Mouse (Mus musculus) ovary, adult 18-20 months (tissue): Measurements from ENCODE around the gene Ighmbp2.
A peak's percentile ranks its signal among the peaks of the same experiment; 100 is the strongest.
"Not testable (repeated sequence)": the region's sequence is repeated elsewhere in the genome, so short reads cannot be mapped to it uniquely, and the experiment has no call there.

Experiments used
- DNase-seq: peaks from one replicate; pipeline ENCODE4 v3.0.0; 2022; ENCODE audit warnings: low spot score, mixed read lengths

Ighmbp2 gene

DNA sequence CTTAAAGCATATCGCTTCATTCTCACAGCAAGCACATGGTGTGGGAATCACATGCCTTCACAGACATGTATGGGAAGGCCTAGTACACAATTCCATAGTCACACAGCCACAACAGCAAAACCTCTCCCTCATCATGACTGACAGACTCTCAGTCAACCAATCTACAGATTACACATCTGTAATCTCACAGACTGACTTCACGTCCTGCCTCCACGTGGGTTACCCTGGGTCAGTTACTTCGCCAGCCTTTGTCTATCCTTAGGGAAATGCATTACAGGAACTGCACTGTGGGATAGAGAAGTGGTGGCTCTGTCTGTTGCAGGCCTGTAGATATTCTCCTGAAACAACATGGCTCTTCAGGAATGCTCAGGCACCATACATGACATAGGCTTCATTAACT lies 931 bp downstream of the Ighmbp2 start:
- DNase-seq: no peak

DNA sequence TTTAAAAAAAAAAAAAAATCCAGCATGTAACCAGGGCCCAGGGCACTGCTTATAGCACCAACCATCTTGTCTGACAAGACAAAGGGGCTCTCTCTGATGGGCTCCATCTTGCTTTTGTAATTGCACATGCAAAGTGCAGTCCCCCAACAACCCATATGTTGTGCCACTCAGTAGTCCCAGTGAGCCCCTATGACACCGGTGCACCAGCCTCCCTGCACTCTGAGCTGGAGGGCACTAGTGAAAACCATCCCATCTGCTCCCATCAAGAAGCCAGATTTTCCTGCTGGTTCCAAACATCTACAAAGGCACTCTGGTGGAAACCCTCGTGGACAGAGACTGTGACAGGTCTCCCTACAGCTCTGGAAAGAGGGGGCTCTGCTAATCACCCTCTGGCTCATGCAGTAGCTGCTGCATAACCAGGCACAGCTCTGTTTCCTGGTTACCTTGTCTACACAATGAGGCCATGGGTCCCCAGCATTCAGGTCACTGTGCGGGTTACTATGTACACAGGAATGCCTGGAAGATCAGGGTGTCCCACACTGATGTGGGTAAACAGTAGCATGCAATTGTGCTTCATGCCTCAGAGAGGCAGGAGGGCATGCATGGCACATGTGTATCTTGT lies 7.0 kb downstream of the Ighmbp2 start:
- DNase-seq: no peak

DNA sequence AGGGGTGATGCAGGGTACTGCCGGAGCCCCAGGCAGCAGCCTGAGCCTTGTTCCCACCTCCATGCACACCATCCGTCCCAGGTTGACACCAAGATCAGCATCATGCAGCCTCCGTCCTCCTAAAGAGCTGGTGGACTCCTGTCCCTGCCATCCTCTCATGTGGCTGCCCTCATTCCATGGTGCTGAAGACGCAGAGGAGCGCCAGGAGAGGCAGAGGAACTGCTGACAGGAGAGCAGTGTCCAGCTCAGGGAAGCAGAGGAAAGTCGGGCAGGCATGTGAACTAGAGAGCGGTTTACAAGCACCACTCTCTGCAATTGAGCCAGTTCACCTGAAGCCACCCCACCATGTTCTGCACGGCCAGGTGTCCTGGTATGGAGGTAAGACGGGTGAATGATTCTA lies 9.5 kb downstream of the Ighmbp2 start:
- no peak for DNase-seq

DNA sequence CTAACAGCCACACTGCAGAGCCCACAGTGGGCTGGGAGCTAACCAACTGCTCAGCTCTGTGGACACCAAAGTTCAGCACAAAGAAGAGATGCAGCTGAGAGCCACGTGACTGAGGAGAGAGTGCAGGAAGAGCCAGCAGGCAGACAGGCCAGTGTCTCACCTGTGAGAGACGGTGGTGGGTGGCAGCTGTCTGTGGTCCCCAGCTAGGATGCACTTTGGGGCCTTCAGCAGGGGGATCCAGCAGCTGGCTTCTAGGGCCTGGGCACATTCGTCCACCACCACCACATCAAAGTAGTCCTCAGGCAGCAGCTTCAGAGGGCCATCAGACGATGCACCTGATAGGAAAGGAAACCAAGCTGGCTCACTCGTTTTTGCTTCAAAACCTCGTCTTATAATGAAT lies 11.5 kb downstream of the Ighmbp2 start:
- DNase-seq: no peak

DNA sequence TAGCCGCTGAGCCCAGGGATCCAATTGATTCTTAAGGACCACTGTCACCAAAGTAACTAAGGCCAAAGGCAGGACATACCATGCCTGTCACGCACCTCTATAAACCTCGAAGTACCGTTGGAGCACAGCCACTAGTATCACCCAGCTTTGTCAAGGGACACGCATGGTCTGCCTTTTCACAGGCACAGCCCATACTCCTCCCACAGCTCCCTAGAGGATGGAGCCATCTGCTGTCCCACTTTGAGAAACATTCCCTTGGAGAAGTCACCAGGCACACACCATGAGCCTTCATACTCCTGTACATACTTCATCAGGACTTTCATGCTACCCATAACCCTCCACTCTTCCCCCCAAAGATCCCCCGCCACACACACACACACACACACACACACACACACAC lies 13.0 kb downstream of the Ighmbp2 start:
- DNase-seq: no peak

DNA sequence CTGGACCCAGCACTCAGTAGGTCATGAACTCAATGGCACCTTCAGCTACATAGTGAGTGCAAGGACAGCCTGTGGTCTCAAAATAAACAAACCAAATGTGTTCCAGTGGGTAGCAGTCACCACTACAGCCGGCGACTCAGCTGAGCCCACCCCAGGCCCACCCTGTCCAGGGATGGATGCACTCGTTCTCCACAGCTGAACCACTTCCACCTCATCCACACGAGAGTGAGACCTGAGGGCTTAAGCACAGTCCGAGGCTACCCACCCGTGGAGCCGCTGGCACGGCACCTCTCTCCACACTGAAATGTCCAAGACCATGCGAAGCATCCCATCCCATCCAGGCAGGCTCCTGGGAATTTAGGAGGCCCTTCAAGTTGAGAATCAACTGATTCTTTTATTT lies 13.5 kb downstream of the Ighmbp2 start:
- DNase-seq: no peak

DNA sequence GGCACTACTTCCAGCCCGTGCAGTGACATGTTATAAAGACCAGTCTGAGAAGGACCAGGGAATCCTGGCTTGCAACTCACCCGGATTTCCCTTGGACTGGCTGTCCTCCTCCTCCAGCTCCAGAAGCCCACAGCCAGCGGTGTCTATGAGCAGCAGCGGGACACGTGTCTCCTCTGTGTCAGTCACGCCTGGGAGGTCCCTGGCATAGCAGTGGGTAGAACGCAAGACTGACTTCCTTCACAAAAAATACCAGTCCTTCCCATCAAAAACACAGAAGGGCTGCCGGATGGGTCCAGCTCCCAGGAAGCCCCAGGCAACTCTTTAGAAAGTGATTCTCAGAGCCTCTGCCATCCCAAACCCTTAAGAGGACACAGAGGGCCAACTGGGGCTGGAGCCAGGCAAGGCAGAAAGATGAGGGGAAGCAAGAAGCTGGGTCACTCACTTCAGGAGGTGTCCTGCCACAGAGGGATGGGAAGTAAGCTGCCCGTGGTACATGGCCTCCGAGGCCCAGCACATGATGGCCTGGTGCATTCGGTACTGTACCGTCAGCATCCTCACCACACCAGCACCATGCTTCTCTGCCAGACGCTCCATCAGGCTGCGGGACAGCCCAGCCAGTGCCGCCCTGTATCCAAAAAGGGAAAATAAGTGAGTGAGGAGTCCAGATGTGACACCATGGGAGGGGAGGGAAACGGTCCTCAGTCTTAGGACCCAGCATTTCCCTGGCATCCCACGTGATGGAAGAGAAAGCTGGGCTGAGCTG lies 14.4 kb downstream of the Ighmbp2 start:
- no peak for DNase-seq

DNA sequence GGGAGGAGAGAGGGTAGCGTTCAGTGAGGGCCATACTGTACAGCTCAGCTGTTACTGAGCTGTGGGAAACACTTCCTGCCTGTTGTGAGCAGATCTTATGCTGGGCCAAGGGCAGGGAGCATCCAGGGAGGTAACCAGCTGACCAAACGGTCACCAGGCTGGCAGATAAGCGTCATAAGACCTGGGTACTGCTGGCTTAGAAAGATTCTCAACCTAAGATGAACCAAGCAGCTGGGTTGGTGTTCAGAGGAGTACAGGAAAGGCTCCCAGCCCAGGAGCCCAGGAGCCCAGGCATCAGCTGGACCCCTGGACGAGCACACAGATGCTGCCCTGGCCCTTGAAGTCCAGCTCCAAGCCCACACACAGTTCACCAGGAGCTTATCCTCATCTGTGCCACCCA lies 15.5 kb downstream of the Ighmbp2 start:
- no peak for DNase-seq

DNA sequence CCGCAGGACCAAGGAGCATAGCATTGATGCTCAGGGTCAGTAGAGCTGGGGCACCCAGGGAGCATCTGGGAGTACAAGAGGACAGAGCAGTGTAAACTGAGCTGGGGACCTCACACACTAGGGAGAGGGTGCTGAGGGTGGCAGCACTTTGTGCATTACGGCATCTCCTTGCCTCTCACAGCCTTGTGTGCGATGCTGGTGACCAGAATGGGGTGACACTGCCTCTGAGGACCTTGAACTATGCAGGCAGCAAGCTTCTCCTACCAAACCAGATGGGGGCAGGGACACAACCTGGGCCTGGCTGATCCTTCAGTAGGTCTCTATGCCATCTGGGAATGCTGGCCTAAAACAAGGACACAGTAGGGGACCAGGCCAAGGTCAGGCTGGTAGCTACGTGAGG lies 16.1 kb downstream of the Ighmbp2 start:
- DNase-seq: no peak

DNA sequence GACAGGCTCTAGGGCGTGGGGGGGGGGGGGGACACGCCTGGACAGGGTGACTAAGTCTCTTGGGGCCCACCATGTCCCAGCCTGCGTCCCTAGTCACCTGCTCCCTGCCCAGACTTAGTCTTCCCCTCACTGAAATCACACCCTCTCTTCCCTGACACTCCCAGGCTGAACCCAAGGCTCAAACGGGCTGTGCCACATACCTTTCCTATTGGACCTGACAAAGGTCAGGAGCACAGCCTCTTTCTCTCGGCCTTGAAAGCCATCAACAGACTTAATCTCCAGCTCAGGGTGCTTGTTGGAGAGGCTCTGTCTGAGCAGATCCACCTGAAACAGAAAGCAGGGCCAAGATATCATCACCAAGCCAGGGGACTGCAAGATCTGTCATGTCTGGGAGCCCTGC lies 16.7 kb downstream of the Ighmbp2 start:
- DNase-seq: no peak

DNA sequence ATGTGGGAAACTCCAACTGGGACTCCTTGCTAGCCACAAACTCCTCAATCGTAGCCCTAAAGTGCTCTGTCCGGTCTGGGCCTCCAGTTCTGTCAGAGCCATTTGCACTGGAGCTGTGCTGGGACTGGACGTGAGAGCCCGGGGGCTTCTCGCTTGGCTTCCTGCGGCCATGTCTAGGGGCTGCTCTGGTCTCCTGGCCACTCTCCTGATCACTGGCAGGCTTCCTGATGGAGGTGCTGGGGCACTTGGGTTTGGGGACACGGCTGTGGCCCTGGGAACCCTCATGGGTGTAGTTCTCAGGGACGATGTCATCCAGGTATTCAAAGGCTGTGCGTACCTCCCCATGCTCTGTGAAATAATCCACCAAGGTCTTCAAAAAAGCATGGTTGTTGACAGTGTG lies 17.6 kb downstream of the Ighmbp2 start:
- DNase-seq: no peak

DNA sequence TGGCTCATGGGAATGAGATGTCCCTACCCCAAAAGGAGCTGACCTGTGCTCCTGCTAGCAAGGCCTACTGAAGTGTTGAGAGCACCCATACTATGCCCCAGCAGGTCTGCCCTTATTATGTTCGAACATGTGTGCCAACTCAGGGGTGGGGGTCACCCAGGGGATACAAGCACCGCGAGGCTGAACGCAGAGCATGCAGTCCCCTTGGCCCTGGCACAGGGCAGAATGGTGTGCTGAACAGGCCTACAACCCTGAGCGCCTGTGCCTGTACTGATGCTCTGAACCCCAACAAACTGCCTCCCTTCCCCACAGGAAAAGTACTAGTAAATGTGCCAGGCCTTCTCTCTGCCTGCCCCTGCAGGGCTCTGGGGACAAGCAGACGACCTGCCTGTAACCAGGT lies 18.5 kb downstream of the Ighmbp2 start:
- peak; percentile 0 for DNase-seq

DNA sequence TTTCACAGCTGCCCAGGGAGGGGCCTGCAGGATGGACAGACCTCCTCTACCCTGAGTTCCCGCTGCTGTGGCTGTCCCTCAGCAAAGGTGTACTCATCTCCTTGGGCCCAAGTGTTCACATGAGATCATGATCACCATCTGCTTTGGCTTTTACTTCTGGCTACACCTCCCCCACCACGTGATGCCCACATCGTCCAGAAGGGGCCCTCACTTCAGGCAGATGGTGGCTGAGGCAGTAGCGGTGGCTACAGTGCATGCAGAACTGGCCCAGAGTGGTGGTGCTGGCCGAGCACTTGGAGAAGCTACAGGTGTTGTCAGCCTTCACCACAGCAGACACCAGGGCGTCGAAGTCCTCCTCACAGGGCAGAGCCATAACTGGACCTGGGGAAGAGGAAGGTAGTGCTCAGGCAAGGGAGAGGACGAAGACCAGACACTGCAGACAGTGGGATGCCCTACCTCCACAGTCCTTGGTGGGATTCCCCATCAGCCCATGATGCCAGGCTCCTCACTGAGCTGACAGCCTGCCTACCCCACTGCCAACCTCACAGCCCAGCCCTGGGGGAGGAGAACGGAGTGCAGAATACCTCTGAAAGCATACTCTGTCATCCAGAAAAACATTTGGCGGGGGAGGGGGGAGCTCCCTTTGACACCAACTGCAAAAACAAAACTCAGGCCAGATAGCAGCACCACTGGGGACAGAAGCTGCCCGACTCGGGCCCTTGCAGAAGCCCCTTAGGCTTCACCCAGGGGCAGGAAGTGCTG lies 20.9 kb downstream of the Ighmbp2 start:
- DNase-seq: peak; percentile 0

DNA sequence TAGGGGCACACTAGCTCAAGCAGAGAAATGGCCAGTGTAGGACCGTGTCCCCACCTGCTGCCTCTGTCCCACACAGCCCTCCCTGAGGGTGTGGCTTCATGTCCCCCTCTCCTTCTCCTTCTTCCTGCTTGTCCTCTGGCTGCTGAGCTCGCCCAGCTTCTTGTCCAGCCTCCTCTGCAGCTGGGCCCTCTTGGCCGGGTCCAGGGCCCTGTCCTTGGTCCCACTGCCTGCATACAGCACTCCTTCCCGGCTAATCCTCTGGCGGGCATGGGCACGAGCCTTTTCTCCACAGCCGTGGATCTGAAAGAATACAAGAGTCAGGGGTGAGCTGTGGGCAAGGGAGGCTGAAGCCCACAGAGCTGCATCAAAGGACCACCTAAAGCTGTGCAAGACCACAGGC lies 21.5 kb downstream of the Ighmbp2 start:
- DNase-seq: peak; percentile 0

DNA sequence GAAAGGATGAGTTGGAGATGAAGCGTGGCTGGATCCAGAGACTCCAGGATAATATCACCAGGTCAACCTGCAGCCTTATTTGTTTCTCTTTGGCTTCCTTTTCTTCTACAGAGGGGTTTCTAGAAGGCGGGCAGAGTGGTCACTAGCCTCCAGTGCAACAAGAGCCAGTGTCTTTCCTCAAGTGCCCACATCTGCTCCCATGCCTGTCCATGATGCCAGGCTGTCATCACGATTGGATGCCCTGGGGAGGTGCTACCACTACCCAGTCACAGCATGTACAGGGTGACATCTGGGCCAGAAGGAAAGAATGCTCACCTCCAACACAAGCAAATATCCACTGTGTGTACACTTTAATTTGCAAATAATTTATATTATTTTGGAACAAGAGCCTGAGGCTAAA lies 22.2 kb downstream of the Ighmbp2 start:
- DNase-seq: peak; percentile 0

DNA sequence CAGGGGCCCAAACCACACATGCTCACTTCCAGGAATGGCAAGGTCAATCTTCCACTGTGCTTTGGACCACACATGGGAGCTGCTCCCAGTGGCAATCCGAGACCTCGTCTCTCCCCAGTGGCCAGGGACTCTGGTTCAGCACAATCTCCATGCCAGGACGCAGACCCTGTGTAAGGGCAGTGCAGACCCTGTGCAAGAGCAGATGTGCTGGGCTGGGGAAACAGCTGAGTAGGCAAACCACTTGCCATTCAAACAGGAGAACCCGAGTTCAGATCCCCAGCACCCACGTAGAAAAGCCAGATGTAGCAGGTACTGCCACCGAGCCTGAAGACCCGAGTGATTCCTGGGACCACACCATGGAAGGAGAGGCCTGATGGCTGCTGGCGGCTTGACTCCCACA lies 22.8 kb downstream of the Ighmbp2 start:
- DNase-seq: peak; percentile 0

DNA sequence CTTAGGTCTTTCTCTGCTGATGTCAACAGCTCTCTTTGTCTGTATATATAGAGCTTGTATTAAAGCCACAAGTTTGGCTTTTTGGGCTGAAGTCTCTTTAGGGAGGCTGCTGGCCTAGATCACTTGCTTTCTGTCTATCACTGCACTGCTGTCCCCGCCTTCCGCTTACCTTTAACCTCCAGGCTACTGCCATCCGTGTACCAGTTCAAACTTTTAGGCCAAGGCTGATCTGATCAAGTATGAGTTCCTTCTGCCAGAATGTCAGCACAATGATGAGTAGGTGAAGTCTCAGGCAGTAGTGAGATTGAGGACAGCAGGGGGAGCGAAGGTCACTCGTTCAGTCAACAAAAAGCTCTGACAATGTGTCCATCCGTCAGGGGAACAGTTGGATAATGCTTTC lies 57.6 kb downstream of the Ighmbp2 start:
- DNase-seq: not testable (repeated sequence)

DNA sequence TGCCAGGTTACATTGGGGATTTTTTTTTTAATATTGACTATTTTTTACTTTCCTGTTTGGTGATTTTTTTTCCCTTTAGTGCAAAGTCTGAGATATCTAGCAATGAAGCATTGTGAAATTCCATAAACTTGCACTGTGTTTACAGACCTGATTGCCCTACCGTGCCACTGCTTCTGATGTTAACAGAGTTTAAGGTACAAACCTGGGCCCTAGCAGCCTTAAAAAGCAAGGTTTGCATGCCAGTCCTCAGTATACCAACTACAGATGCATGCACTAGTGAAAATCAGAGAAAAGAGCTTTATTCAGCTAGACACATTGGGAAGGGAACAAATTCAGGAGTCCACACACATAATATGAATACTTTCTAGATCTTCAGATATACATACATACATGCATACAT lies 67.9 kb downstream of the Ighmbp2 start:
- DNase-seq: not testable (repeated sequence)
